Mouse (Mus musculus) spleen, adult 2 months (tissue): ENCODE measurements at regions not wholly inside any gene's neighbourhood (a gene's known extent, or its start where the extent isn't known, plus 50 kb on each side); places are given as distances from the start of the nearest gene placed in this dataset.

Source experiments
- CTCF ChIP-seq: fragments of 200-500 bp; IDR thresholded peaks from 2 replicates; pipeline ENCODE4 v1.5.1; 2011; ENCODE audit warnings: mild to moderate bottlenecking, inconsistent platforms; ENCODE audit not compliant: insufficient read depth, insufficient read length, insufficient replicate concordance; ENCODE audit errors: extremely low read depth
- POLR2A ChIP-seq: fragments of 200-500 bp; IDR thresholded peaks from 2 replicates; pipeline ENCODE4 v1.6.1; 2011; ENCODE audit warnings: low read depth, low read length, inconsistent platforms

GRCm38 (mm10) chr15:61399971-61400370 lies 477.2 kb upstream of the A1bg start:
- TF ChIP-seq CTCF (no peak), POLR2A (no peak)
